Mouse (Mus musculus) fibroblast of lung, adult 2 months (primary cell): ENCODE measurements around the gene 1700102P08Rik.
A peak's percentile ranks its signal among the peaks of the same experiment; 100 is the strongest.

Experiments
- DNase-seq: peaks from one replicate; pipeline ENCODE4 v3.0.0-alpha.2; 2011; ENCODE audit warnings: low read depth

Gene 1700102P08Rik

DNA sequence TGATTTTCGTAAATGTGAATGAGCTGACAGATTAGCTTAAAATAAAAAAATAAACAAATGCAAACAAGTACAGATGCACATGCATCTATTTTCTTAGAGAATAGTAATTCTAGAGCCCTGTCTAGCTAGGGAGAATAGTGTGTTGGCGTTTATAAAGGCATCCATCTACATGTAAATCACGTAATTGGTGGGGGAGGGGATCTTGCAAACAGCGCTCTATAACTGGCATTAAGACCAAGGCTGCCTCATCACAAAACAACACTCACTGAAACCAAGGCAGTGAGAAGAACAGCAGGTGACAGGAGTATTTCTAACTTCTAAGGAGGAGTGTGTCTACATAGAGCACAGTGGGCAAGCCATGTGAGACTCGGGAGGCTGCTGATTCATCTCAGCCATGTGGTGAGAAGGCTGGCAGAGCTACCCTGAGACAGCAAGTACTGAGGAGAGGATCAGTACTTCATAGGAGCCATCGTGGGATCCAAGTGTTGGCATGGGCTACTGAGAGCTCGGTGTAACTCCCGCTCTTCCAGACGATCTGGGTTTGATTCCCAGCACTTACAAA is 18.9 kb downstream of the 1700102P08Rik start:
- DNase-seq, result no peak

DNA sequence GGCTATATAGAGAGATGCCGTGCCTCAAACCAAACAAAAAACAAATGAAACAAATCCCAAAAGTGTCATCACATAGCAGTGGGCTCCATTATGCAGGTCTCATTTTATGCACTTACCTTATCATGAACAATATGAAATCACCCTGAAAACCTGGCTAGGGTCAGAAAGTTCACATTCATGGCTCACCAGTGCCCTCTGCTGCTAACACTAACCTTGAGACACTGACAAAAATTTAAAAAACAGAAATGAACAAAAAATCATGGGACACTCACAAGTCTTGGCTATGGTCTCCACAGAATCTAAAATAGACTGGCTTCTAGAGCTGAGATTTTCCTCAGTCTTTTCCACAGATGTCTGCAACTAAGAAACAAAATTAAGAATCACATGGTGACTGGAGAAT is 19.6 kb downstream of the 1700102P08Rik start:
- DNase-seq, result peak; percentile 35

DNA sequence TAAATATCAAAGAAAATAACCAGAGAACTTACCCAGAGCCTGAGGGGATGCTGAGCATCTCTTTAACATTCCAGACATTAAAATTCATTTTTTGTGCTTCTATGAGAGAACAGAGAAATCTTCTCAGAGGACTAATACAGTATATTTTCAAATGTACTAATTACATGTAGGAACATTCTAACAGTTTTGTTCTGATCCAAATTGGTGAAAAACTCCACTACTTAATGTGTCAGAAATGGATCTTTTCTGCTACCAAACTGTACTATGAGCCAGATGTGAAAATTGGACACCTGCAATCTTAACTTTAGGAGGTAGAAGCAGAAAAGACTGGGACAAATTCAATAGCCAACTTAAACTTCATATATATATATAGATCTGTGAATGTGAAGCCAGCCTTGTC is 35.8 kb downstream of the 1700102P08Rik start, which contains the start of gene Ccdc36:
Gene Ccdc36, minus strand, starts transcription at position 101 of the 400 bp plus-strand sequence.
- DNase-seq, result no peak

DNA sequence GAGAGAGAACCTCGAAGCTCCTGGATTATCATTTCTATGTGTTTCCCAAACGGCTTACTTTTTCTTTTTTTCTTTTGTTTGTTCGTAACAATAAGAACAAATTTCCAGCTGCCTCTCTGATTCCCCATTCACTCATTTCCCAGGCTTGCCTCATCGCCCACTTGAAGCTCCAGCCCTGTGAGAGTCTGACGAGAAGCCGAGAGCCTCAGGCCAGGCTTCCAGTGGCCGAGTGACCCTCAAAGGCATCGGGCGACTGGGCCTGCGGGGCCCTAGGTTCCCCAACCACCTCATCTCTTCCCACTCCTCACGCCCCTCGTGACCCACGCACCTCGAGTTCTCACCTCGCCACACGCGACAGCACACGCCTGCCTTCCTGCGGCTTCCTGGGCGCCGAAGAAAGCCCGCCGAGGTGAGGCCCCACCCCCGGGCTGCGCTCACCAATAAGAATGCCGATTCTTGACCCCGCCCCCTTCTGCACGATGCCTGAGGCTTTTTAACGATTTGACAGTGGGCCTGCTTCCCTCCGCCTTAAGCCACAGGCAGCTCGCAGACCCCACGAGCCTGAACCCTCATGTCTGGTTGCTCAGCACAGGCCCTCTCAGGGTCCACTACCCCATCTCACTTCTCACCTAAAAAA is 38.9 kb downstream of the 1700102P08Rik start:
- DNase-seq, result no peak

DNA sequence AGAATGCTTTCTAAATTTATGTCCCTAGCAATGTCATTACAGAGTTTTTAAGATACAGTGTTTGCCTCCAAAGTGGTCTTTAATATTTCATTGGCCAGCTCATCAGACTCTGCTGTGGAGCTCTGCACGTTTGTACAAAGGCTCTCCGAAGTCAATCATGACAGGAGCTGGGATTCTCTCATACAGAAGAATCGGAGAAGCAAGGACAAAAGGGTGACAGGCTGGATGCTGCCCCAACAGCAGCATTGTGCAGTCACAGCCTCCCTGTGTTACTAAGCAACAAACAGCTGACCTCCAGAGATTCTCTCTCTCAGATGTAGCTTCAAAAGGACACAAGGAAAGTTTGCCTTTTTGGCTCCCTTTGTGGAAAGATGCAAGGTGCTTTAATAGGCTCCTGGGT is 43.6 kb downstream of the 1700102P08Rik start, which contains the start of gene BC048562:
Gene BC048562, plus strand, starts transcription at position 301 of the 400 bp plus-strand sequence.
- DNase-seq, result no peak

DNA sequence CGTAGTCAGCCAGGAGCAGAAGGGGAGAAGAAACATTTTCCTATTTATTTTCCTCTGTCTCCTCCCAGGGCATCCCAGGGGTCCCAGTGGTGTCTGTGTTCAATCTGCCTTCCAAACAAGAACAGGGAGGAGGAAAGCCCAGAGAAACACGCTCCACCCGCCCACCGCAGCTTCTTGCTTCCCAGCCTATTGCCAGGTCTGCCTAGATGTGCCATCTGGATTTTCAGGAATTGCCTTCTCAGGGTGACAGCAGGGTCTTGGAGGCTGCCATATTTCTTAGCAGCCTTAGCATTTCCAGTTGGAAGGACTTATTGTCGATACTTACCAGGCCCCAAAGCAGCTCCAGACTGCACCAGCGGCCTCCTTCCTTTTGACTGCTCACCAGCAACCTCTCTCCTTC is 46.6 kb downstream of the 1700102P08Rik start:
- no peak for DNase-seq

DNA sequence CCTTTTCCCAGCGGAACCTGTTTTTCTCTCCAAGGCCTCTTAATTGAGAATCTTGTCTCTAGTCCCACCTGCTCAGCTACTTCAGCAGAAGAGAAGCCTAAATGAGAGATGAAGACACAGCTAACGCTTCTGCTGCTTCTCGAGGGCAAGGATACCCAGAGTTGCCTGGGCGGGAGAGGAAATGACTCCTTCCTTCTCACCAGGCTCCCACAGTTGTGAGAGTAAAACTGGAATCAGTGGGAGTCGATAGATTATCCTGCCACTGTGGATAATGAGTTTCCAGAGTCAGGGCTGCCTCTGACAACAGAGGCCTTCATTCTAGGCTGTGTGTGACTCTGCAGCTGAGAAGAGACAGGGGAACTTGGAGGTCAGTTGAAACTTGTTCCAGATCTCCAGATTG is 47.9 kb downstream of the 1700102P08Rik start:
- DNase-seq, result no peak

DNA sequence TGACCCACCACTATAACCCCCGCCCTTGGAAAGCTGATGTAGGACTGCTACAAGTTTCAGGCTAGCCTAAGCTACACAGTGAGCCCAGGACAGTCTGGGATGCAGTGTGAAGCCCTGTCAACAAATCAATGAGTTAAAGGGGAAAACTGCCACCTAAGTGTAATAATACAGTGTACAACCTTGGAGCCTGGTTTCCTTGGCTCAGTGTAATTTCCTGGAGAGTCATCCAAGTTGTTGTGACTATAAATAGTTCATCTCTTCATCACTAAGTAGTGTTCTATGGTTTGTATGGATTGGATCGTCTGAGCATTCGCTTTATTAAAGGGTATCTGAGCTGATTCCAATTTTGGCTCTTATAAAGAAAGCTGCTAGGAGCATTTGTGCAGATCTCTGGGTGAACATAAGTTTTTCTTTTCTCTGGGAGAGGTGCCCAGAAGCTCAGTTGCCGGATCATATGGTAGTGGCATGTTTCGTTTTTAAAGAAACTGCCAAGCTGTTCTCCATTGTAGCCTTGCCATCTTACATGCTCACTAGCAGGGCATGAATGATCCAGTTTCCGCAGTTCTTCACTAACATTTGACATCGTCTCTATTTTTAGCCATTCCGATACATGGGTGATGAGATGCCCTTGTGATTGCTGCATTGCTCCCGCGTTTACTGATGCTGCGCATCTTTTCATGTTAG is 48.8 kb downstream of the 1700102P08Rik start:
- no peak for DNase-seq

DNA sequence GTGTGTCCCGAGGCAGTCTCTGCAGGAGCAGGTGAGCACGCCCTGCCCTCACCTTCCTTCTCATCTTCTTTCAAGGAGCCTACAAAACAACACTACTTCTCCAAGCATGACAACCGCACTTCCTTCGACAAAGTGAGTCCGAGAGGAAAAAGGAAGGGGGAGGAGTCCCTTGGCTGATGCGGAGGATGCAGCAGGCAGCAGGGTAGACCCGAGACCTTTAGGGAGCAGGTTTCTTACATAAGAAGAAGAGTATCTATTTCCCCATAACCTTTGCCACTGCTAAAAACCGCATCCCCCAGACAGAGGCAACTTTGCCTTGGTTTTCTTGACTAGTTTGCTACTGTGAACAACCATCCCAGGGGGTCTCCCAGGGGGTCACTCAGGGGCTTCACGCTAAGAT is 52.5 kb downstream of the 1700102P08Rik start:
- DNase-seq, result no peak

DNA sequence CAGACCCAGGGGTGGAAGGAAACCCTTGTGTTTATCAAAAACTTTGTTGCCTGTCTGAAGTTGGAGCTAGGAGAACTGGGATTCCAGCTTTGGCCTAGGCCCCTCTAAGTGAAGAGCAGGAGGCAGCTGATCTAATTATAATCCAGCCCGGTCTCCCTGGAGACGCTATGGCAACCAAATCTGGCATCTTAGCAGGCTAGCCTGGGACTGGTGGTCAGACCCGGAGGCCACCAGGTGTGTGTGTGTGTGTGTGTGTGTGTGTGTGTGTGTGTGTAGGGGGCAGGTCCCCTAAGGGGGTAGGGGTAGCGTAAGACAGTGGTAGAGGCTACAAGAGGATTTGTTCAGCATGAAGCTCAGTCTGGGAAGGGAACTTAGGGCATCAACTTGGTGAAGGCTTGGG is 57.3 kb downstream of the 1700102P08Rik start:
- no peak for DNase-seq

DNA sequence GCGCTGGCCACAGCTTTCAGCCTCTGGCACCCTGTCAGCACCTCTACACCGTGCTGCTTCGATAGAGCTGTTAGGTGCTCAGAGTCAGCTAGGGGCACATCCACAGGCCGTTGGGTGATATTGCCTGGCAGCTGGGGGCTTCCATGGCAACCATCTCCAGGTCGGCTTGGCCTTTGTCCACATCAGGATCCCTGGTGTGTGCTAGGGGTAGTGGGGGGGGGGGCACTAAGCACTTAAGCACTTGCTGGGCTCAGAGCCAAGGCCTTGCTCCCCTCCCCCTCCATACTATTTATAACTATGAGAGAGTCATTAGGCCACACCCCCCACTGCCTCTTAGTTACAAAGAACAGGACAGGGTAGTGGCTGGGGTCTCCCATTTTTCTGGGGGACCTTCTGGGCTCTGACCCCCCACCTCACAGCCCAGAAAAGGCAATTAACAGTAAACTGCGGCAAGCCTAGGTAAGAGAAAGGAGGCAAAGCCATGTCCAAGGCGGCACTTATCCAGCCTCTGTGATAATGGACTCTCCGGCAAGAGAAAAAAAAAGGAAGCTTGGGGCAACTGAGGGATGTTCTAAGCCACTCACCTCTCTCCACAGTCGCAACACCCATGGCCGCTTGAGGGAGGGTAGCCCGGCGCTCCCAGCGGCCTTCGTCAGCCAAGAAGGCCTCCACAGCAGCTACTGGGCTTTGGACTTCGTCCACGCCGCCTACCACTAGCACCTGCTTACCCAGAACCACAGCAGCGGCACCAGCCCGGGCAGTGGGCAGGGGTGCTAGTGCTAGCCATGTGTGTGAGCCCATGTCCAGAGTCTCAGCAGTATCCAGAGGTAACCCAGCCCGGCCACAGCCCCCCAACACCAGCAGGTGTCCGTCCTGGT is 57.9 kb downstream of the 1700102P08Rik start:
- DNase-seq, result no peak

DNA sequence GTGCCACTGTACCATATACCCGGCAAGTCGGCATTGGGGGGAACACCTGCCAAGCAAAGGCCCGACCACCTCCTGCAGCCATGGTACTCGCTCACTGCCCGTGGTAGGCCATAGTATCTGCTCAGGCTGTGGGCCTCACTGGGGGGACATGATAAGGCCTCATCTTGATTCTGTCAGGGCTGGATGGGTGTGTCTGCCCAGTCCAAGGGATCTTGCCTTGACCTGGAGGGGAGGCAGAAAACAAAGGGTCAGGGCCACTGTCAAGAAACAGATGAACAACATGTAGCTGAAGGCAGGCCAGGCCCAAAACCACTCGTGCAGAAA is 58.5 kb downstream of the 1700102P08Rik start:
- DNase-seq, result no peak

DNA sequence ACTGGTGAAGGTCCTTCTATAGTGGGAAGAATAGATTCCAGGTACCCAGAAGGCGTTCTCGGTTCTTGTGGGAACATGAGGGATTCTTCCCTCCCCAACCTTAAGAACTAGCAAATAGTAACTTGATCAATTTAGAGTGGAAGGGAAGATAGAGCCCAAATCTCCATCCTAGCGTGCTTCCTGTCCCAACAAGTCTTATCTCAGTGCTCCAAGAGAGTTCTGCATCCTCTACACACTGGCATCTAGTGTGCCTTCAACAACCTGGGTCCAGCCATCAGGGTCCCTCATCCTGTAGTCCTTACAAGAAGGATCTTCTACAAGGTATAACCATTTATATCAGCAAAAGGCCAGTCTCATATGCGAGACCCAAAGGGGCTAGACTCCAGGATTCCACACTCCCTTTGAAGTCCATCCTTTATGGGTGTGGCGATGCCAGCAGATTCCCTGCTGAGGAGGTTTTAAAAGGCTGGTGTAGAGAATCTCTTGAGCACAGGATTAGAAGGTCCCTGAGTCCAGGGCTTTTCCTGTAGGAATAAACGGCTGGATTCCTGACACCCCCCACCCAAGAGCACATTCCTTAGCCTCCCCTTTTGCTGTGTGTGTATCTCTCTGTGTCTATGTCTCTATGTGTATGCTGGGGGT is 59.0 kb downstream of the 1700102P08Rik start:
- no peak for DNase-seq

DNA sequence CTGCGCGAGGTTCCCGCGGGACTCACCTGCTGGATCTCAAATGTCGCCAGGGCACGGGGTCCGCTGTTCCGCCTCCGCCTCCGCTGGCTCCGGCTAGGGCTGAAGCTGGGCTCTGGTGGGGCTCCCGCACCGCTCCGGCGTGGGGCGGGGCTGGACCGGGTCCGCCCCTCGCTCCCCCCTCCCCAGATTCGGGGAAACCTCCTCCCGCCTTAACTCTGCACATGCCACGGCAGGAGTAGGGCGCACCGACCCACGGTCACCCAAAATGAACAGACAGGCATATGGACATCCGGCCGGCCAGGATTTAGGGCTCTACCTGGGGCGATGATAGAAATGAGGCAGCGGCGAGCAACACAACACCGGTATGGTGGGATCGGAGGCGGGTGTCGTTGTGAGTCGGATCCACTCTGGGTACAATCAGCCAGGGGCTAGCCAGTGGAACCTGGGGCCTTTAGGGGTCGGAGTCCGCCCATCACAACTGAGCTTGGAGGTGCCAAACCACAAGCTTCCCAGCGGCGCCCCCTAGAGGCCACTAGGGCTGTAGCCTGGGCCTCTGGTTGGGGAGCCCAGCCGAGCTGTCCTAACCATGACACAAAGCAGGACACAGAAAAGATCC is 59.8 kb downstream of the 1700102P08Rik start:
- no peak for DNase-seq

DNA sequence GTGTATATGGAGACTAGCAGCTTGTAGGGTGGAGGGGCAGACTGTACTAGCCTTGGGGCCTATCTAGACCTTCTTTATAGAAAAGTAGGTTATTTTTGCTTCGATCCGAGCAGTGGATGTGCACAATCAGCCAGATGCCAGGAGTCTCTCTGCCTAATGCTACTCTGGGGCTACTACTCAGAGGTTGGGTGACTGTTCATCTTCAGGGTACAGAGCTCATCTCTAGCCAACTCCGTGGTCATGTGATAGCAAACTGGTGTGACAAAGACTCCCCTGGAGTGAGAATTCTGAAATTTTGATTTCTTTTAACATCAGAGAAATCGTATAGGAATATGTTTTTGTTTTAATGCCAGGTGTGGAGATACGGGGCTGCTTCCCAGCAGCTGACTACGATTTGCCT is 60.3 kb downstream of the 1700102P08Rik start:
- no peak for DNase-seq

DNA sequence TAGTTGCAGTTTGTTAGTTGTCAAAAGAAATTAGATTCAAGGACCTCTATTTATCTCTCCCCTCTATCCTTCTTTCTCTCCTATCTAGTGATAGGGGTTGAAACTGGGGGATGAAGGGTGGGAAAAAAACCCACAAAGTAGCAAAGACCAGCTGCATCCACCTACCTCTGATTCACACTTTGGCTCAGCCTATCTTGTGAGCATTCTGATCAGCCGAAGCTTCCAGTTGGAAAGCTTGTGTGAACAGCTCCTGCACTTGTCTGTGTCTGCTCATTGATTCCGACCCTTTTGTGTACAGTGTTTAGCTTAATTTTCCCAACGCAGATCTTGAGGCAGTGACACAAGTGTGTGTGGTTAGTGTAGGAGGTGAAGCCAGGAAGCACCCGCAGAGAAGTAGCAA is 60.9 kb downstream of the 1700102P08Rik start:
- DNase-seq, result no peak

DNA sequence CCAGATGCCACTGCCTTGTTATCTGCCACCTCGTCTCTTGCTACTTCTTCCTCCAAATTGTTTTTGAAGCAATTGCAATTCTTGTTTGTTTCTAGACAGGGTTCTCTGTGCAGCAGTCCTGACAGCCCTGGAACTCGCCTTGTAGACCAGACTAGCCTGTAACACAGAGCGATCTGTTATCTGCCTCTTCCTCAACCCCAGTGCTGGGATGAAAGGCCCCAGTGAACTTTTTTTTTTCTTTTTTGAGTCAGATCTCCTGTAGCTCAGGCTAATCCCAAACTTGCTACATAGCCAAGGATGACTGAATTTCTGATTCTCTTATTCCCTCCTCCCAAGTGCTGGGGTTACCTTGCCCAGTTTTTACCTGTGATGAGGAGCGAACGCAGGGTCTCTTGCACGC is 61.8 kb downstream of the 1700102P08Rik start:
- no peak for DNase-seq

DNA sequence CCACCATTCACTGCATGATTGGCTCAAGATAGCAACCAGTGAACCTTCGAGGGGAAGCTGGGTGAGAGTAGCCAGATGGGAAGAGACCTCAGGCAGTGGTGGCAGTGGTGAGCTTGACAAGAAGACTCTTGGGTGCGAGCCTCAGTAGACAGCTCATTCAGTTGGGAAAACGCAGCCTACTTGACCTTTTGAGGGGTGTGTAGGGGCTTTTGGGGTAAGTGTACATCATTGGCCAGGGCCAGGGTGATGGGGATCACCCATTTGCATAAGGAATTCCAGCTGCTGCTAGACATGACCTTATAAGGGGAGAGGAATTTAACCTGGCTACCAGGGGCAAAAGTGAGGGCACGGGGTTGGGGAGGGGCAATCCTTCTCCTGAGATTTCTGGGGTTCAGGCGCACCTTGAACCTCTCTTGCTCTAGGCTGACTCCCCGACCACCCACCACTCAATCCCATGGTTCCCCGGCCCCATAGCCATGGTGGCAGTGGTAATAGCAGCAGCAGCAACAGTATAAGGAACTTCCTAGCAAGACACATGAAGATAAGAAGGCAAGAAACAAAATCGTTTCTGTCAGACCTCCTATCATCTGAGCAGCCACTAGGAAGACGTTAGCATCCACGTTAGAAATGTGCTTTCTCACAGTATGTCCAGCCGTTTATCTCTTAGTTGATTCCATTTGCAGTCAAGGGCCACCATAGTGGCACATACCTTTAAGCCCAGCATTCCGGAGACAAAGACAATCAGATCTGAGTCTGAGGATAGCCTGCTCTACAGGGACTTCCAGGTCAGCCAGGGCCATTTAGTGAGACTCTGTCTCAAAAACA is 63.4 kb downstream of the 1700102P08Rik start:
- no peak for DNase-seq

DNA sequence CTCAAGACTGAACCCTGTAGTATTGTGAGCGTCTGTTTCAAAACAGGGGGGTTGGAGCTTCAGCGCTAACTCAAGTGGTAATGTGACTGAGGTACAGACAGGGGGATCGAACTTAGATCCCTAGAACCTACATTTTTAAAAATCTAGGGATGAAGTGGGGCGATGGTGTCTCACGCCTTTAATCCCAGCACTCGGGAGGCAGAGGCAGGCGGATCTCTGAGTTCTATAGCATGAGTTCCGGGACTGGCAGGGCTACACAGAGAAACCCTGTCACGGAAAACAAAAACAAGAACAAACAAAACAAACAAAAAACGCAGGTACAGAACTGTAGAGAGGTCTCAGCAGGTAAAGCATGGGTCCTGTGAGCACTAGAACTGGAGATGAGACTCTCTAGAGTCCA is 64.3 kb downstream of the 1700102P08Rik start:
- no peak for DNase-seq

DNA sequence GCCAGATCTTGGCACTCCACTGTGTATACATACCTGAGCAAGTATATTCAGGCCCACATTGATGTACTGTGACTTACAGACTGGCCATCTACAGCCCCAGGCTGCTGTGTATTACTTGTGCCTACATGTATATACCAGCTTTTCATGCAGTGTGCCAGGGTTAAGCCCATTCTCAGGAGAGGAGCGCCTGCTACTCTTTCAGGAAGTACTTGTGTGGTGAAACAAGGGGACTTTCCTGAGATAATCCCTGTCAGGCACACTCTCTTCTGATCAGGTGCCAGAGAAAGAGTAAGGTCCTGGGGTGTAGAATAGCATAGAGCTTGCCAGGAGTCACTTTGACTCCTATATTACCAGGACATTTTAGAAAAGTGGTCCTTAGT is 67.3 kb downstream of the 1700102P08Rik start:
- DNase-seq, result no peak
